Mouse (Mus musculus) left cerebral cortex, postnatal 14 days (tissue): ENCODE data around the gene Frem3. TPM values are rescaled to one million over a fixed set of nuclear protein-coding genes. Genes with fewer than 3 reads are reported as not detected.
"Not testable (repeated sequence)": the region's sequence is repeated elsewhere in the genome, so short reads cannot be mapped to it uniquely, and the experiment has no call there.

ENCODE experiments used
- DNase-seq, 2 experiments: peaks; one replicate each; pipeline ENCODE4 v3.0.0; 2021 to 2022; ENCODE audit warnings: low spot score in 2 of 2, mixed read lengths in 1 of 2
- intact Hi-C: fragments of 180-260 bp; cut with DNase I; formaldehyde crosslinking; loops from one replicate; pipeline ENCODE4 v1.15.1; 2025
- total RNA-seq, 2 experiments: library from RNA; stranded (reverse); gene quantifications; 2 replicates each; pipeline ENCODE4 v1.2.3; 2021

The Frem3 gene
- total RNA-seq, 2 experiments from 2014 or later: 0.11 to 0.40 TPM

GRCm38 (mm10) chr8:80683756-80684335 lies 73.0 kb downstream of the Frem3 start:
- DNase-seq: no peak
- intact Hi-C loops: loop anchor here (10.0 kb wide), 1 partner anchor 949 kb away; no protein-coding TSS in a partner anchor

- DNase-seq: peak; percentile 39 to 72
- intact Hi-C loops: loop anchor here (2.0 to 10.0 kb wide), 2 partner anchors 195 to 953 kb away; partner anchors contain the start of gene Gypa
These were observed 77.3 kb downstream of the Frem3 start for GRCm38 (mm10) chr8:80688141-80688540.

GRCm38 (mm10) chr8:80710670-80711400 lies 100.0 kb downstream of the Frem3 start:
- intact Hi-C loops: loop anchor here (5.0 kb wide), 1 partner anchor 1009 kb away; no protein-coding TSS in a partner anchor
- DNase-seq: peak in 1 of 2 experiments; percentile 30

- intact Hi-C loops: loop anchor here (5.0 kb wide), 1 partner anchor 1012 kb away; no protein-coding TSS in a partner anchor
- no peak for DNase-seq
These were observed 103.6 kb downstream of the Frem3 start for GRCm38 (mm10) chr8:80714461-80714860.

- intact Hi-C loops: no loop called here
- no peak for DNase-seq
These were observed 121.4 kb downstream of the Frem3 start for GRCm38 (mm10) chr8:80732326-80732725.

GRCm38 (mm10) chr8:80738046-80738387 lies 127.1 kb downstream of the Frem3 start:
- peak in 1 of 2 experiments; percentile 23 for DNase-seq
- intact Hi-C loops: no loop called here

- intact Hi-C loops: no loop called here
- peak; percentile 62 to 72 for DNase-seq
These were observed 127.7 kb downstream of the Frem3 start for GRCm38 (mm10) chr8:80738388-80739154.

GRCm38 (mm10) chr8:80739155-80739924 lies 128.5 kb downstream of the Frem3 start, which contains the start of gene Smarca5:
Gene Smarca5, minus strand, starts transcription at chr8:80739497.
- peak; percentile 90 to 95 for DNase-seq
- intact Hi-C loops: not testable (repeated sequence)

GRCm38 (mm10) chr8:80739932-80740331 lies 129.1 kb downstream of the Frem3 start:
- intact Hi-C loops: no loop called here
- no peak for DNase-seq

Other genes starting within 250 kb of the Frem3 start
- under 1 TPM in 1 of 2 experiments, not detected in 1; 0.40 TPM for gene Gypa, start 117.3 kb upstream of the Frem3 start, total RNA-seq
- 10 to 100 TPM; 44.9 to 48.4 TPM for gene Smarca5, start 128.4 kb downstream of the Frem3 start, total RNA-seq